Mouse (Mus musculus): ENCODE data around the gene 2210408I21Rik. TPM values are rescaled to one million over a fixed set of nuclear protein-coding genes. Genes with fewer than 3 reads are reported as not detected.
A peak's percentile ranks its signal among the peaks of the same experiment; 100 is the strongest.

Gene 2210408I21Rik
- polyA plus RNA-seq, 1 experiment: 0.92 TPM

DNA sequence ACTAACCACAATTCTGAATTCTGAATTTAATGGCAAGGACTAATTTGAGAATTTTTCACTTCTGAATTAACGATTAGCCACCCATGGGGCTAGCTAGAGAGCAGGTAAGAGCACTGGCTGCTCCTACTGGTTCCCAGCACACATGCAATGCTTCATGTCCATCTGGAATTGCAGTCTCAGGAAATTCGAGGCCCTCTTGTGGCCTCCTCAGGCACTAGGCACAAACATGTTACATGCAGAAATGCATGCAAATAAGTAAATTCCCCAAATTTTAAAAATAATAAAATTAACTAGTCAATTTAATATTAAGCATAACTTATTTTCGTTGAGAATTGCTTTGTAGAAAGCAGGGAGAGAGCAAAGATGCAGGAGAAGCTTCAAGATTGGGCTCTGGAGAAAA is 273.2 kb downstream of the 2210408I21Rik start:
- Histone ChIP-seq H3K4me1 (ENCODE audit: control insufficient read depth, insufficient read depth, low read length) (no peaks in the 10 kb centered on the region), H3K36me3 (ENCODE audit: control insufficient read depth, insufficient read depth, low read length) (no peaks in the 10 kb centered on the region), H3K27ac (ENCODE audit: insufficient read depth, low read depth, low read length) (no peak overlapping the region), H3K27me3 (replicated peaks; ENCODE audit: control insufficient read depth, insufficient read depth, low read length) (no peaks in the 10 kb centered on the region), H3K4me3 (ENCODE audit: insufficient read depth, low read depth, low read length) (no peak overlapping the region)
- no peak for DNase-seq
- TF ChIP-seq POLR2A (IDR thresholded peaks at IDR 0.05; ENCODE audit: low read depth, low read length) (no peak), CTCF (conservative IDR thresholded peaks at IDR 0.05; ENCODE audit: insufficient read depth, insufficient read length, low read depth, low read length) (peak; percentile 22; the same call in 1 of the 2 replicates)
- 71% methylated on average over 3 of the region's 3 CpGs for WGBS

DNA sequence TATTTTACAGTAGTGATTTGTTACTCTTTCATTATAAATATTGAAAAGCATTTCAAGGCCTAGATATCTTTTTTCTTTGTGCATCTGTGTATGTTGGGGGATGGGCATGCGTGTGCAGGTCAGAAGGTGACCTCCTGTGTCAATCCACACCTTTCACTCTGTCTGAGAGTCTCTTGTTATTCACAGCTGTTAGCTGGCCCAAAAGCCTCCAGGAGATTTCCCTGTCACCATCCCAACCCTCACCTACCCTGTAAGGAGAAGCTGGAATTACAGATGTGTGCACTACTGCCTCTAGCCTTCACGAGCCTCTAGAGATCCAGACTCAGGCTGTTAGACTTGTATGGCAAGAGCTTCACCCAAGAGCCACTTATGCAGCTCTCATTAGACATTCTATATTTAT is 274.5 kb downstream of the 2210408I21Rik start:
- Histone ChIP-seq H3K27ac (ENCODE audit: insufficient read depth, low read depth, low read length) (no peak overlapping the region), H3K36me3 (ENCODE audit: control insufficient read depth, insufficient read depth, low read length) (no peaks in the 10 kb centered on the region), H3K27me3 (replicated peaks; ENCODE audit: control insufficient read depth, insufficient read depth, low read length) (no peaks in the 10 kb centered on the region), H3K4me1 (ENCODE audit: control insufficient read depth, insufficient read depth, low read length) (no peaks in the 10 kb centered on the region), H3K4me3 (ENCODE audit: insufficient read depth, low read depth, low read length) (no peak overlapping the region)
- TF ChIP-seq CTCF (conservative IDR thresholded peaks at IDR 0.05; ENCODE audit: insufficient read depth, insufficient read length, low read depth, low read length) (no peak), POLR2A (IDR thresholded peaks at IDR 0.05; ENCODE audit: low read depth, low read length) (no peak)
- WGBS: 77% methylated on average over 2 of the region's 2 CpGs
- no peak for DNase-seq

- H3K4me3 ChIP-seq (ENCODE audit: insufficient read depth, low read depth, low read length): no peak overlapping the region
- no peaks in the 10 kb centered on the region for H3K4me1 ChIP-seq (ENCODE audit: control insufficient read depth, insufficient read depth, low read length)
- no peaks in the 10 kb centered on the region for H3K36me3 ChIP-seq (ENCODE audit: control insufficient read depth, insufficient read depth, low read length)
- no peak for DNase-seq
- no peaks in the 10 kb centered on the region for H3K27me3 ChIP-seq (replicated peaks; ENCODE audit: control insufficient read depth, insufficient read depth, low read length)
- TF ChIP-seq CTCF (conservative IDR thresholded peaks at IDR 0.05; ENCODE audit: insufficient read depth, insufficient read length, low read depth, low read length) (no peak), POLR2A (IDR thresholded peaks at IDR 0.05; ENCODE audit: low read depth, low read length) (no peak)
- H3K27ac ChIP-seq (ENCODE audit: insufficient read depth, low read depth, low read length): no peak overlapping the region
- 75% methylated on average over 2 of the region's 2 CpGs for WGBS
These were observed 277.5 kb downstream of the 2210408I21Rik start for GRCm38 (mm10) chr13:77412829-77413228.

DNA sequence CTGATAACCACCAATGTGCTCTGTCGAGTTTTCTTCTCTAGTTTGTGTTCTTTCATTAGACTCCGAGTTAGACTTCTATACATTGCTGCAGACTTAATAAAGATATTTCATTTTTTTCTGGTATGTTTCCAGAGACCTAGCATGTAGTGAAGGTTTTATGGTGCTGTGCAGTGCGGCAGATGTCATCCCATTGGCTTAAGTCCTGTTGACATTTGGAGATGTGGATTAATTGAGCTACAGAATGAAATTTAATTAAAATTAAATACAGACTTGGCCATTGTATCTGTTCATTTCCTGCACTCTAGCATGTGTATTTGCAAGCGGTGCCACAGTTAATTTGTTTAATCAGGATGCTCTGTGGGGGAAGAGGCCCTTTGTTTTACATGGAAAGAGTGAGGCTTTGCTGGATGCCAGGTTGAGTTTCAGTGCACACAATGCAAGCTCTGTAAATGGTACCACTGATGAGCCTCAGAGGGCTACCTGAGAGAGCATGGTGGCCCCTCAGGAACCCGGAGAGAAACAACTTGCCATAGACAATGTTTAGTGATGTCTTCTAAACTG is 314.7 kb downstream of the 2210408I21Rik start:
- DNase-seq: no peak
- no peaks in the 10 kb centered on the region for H3K27me3 ChIP-seq (replicated peaks; ENCODE audit: control insufficient read depth, insufficient read depth, low read length)
- H3K4me3 ChIP-seq (ENCODE audit: insufficient read depth, low read depth, low read length): no peak overlapping the region
- no peak for TF ChIP-seq POLR2A (IDR thresholded peaks at IDR 0.05; ENCODE audit: low read depth, low read length)
- TF ChIP-seq CTCF (conservative IDR thresholded peaks at IDR 0.05; ENCODE audit: insufficient read depth, insufficient read length, low read depth, low read length): no peak
- 84% methylated on average over 5 of the region's 5 CpGs for WGBS
- H3K27ac ChIP-seq (ENCODE audit: insufficient read depth, low read depth, low read length): no peak overlapping the region
- no peaks in the 10 kb centered on the region for H3K36me3 ChIP-seq (ENCODE audit: control insufficient read depth, insufficient read depth, low read length)
- H3K4me1 ChIP-seq (ENCODE audit: control insufficient read depth, insufficient read depth, low read length): no peaks in the 10 kb centered on the region

- Histone ChIP-seq H3K36me3 (ENCODE audit: control insufficient read depth, insufficient read depth, low read length) (no peaks in the 10 kb centered on the region), H3K4me1 (ENCODE audit: control insufficient read depth, insufficient read depth, low read length) (no peaks in the 10 kb centered on the region), H3K27me3 (replicated peaks; ENCODE audit: control insufficient read depth, insufficient read depth, low read length) (no peaks in the 10 kb centered on the region), H3K27ac (ENCODE audit: insufficient read depth, low read depth, low read length) (no peak overlapping the region), H3K4me3 (ENCODE audit: insufficient read depth, low read depth, low read length) (no peak overlapping the region)
- TF ChIP-seq CTCF (conservative IDR thresholded peaks at IDR 0.05; ENCODE audit: insufficient read depth, insufficient read length, low read depth, low read length) (no peak), POLR2A (IDR thresholded peaks at IDR 0.05; ENCODE audit: low read depth, low read length) (no peak)
- DNase-seq: no peak
- 85% methylated on average over 3 of the region's 3 CpGs for WGBS
These were observed 334.8 kb downstream of the 2210408I21Rik start for GRCm38 (mm10) chr13:77470093-77470621.

DNA sequence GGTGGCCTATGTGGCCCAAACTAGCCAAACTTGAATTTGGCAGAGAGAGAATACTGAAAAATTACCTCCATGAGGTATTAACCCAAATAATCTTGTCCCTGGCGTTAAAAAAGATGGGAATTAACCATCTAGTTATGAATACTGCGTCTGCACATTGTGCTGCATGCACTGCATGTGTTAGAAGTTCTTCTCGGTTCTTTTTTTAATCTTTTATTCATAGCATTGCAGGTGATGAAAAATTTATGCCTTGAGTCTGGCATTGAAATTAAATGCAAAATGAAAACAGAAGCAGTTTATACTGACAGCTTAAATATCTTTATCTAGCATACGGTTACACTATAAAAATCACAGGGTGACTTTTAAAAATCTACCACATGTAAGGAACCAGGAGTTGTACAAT is 341.1 kb downstream of the 2210408I21Rik start:
- no peak for TF ChIP-seq CTCF (conservative IDR thresholded peaks at IDR 0.05; ENCODE audit: insufficient read depth, insufficient read length, low read depth, low read length)
- no peak overlapping the region for H3K27ac ChIP-seq (ENCODE audit: insufficient read depth, low read depth, low read length)
- H3K4me1 ChIP-seq (ENCODE audit: control insufficient read depth, insufficient read depth, low read length): no peaks in the 10 kb centered on the region
- 90% methylated on average over 4 of the region's 4 CpGs for WGBS
- DNase-seq: no peak
- H3K4me3 ChIP-seq (ENCODE audit: insufficient read depth, low read depth, low read length): no peak overlapping the region
- H3K27me3 ChIP-seq (replicated peaks; ENCODE audit: control insufficient read depth, insufficient read depth, low read length): no peaks in the 10 kb centered on the region
- no peaks in the 10 kb centered on the region for H3K36me3 ChIP-seq (ENCODE audit: control insufficient read depth, insufficient read depth, low read length)

GRCm38 (mm10) chr13:77478425-77479119 is 343.2 kb downstream of the 2210408I21Rik start:
- TF ChIP-seq POLR2A (IDR thresholded peaks at IDR 0.05; ENCODE audit: low read depth, low read length) (no peak), CTCF (conservative IDR thresholded peaks at IDR 0.05; ENCODE audit: insufficient read depth, insufficient read length, low read depth, low read length) (no peak)
- 76% methylated on average over 6 of the region's 6 CpGs for WGBS
- Histone ChIP-seq H3K27ac (ENCODE audit: insufficient read depth, low read depth, low read length) (no peak overlapping the region), H3K27me3 (replicated peaks; ENCODE audit: control insufficient read depth, insufficient read depth, low read length) (no peaks in the 10 kb centered on the region), H3K4me3 (ENCODE audit: insufficient read depth, low read depth, low read length) (no peak overlapping the region), H3K4me1 (ENCODE audit: control insufficient read depth, insufficient read depth, low read length) (no peaks in the 10 kb centered on the region), H3K36me3 (ENCODE audit: control insufficient read depth, insufficient read depth, low read length) (no peaks in the 10 kb centered on the region)
- DNase-seq: no peak
